Mouse (Mus musculus) yolk sac, embryonic 10.5 days (tissue): ENCODE results near the gene AU018091.
"Not testable (repeated sequence)": the region's sequence is repeated elsewhere in the genome, so short reads cannot be mapped to it uniquely, and the experiment has no call there.

Experiments
- DNase-seq: peaks from one replicate; pipeline ENCODE4 v3.0.0-alpha.2; 2017; ENCODE audit warnings: low spot score

AU018091 gene

DNA sequence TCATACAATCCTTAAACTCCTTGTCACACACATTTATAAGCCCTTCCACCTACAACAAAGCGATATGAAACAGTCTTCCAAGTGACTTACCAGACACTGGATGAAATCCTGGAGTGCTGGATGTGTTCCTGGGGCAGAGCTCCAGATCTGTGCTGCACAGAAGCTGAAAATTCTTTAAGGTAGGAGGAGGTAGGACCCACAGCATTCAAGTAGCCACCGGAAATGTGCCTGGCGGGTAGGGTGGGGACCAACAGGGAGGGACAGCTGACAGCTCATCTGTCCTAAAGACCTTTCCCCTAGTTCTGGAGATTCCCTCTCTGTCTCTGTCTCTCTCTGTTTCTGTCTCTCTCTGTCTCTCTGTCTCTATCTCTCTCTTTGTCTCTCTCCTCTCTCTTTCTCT, at the start of gene AU018091:
Gene AU018091 (minus strand): TSS at position 279 of the 400 bp plus-strand sequence.
- DNase-seq = no peak

DNA sequence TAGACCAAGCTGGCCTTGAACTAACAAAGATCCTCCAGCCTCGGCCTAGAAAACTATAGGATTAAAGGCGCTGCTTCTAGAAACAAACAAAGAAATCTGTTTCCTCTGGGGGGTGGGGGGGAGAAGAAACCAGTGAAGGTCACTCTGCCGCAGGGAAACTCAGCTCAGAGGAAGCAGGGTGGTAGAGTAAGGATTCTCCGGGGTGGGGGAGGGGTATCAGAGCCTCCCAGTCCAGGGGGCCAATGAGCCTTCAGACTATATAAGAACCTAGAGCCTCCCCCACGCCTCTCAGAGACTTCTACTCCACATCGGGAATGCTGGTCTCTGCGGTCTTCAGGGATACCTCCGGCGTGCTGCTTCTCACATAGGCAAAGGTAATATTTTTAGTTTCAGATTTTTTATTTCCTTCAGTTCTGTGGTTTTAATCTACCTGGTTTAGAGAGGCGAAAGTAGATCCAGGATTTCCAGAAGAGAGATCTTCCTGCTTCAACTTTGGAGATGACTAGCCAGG, 48.6 kb upstream of the AU018091 start:
- peak; percentile 84 for DNase-seq

DNA sequence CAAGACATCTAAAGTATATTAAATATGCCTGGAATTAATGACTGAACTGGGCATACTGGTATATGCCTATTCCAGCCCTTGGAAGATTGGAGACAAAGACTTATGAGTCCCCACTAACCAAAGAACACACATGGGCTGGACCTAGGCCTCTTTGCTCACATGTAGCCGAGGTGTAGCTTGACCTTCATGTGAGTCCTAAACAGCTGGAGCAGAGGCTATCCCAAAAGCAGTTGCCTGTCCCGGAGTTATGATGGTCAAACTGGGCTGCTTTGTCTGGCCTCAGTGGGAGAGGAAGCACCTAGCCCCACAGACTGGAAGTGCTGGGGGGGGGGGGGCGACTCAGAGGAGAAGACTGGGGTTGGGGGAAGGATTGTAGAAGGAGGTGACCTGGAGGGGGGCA, 47.3 kb upstream of the AU018091 start:
- no peak for DNase-seq

DNA sequence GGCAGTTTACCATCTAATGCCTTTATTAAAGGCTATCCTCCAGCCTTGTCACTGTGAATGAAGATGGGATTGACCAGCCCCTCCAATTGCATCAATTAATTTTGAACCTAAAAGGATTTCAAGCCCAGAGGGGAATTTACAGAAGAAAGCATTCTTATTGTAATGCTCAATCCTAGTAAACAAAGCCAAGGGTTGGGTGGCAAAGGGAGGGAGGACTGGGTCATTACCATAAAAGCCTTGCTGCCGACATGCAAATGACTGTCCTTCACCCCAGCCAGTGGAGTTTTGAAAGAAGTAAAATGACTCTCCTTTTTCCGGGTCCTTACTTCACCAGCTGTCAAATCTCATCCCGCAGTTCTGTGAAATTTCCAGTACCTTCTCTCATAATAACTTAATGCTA, 44.6 kb upstream of the AU018091 start:
- DNase-seq = no peak

DNA sequence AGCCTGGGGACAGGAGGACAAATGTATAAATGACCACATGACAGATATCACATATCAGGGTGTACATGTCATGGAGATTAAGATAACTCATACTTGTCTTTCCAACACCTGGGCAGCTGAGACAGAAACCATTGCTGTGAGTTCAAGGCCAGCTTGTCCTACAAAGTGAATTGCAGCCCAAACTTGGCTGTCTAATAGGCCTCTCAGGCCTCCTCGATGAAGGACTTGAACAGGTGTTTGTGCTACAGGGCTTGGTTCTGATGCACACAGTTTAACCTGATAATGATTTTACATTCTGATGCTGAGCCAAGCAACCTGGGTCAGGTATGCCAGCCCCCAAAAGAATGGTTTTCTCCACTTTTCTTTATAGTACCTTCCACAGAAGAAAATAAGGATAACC, 44.2 kb upstream of the AU018091 start:
- no peak for DNase-seq

DNA sequence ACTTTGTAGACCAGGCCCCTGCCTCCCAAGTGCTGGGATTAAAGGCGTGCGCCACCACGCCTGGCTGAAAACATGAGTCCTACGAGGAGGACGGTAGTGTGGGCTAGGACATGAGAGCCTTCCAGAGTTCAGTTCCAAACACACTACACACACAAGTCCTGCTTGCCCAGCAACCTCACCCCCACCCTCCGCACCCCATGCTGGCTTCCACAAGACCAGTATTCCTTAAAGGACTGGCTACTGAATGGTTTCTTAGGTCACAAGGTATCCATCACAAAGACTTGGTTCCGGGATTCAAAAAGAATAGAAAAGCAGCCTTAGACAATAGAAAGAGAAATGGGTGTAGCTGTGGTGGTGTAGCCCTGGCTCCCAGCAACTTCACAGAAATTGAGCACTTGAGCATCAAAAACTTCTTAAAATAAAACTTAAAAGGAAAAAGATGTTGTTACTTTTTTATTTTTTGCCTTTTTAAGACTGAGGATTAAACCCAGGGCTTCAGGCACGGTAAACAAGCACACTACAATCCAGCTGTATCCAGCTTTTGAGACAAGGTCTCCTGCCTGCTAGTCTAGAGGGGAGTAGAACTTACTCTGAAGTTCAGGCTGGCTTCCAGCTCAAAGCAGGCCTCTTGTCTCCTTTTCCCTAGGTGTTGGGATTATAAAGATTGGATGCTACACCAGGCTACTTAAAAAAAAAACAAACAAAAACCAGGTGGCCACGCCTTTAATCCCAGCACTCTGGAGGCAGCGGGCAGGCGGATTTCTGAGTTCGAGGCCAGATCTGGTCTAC, 43.2 kb upstream of the AU018091 start:
- no peak for DNase-seq

DNA sequence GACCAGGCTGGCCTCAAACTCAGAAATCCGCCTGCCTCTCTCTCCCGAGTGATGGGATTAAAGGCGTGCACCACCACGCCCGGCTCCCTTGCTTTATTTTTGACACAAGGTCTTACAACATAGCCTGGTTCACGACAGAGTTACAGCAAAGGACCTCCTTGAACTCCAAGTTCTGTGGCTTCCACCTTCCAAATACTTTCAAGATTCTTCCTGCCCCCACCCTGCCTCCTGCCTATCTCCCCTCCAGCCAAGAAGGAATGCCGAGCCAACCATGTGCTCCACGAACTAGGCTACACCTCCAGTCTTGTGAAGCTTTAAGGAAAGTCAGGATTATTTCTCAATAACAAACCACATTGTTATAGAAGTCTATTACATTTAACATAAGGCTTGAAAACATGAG, 42.5 kb upstream of the AU018091 start:
- no peak for DNase-seq

DNA sequence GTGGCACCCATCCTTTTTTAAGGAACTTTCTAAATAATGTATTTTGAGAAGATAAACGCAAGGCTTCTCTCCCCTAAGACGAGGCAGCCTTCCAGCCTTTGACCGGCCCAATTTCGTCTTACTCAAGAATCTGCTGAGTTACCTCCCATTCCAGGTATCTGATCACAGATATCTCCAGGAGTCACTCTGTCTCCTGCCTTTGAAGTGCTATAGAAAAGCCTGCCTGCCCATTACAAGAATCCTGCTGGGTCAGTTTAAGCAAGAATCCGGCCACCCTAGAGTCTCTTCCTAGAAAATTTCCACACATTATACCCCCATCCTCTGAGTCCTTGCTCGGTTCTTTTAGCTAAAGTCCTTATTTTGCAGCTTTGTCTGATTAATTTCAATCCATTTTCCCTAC, 41.6 kb upstream of the AU018091 start:
- peak; percentile 56 for DNase-seq

DNA sequence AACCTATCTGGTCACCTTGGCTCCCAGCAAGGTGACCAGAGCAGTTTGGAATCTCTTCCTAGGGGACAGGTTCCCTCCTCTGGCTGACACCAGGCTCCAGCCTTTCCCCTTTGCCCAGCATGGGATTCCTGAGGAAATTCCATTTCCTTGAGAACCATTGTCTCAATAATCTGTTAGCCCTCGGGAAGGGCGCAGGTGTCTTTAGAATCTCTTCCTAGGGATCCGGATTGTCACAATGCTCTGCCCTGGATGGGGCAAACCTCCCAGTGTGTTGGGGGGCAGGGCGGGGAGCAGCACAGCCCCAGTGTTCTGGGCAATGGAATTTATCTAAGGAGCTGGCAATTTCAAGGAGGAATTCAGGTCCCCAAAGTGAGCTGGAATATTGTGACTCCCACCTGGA, 37.5 kb upstream of the AU018091 start:
- DNase-seq = no peak

DNA sequence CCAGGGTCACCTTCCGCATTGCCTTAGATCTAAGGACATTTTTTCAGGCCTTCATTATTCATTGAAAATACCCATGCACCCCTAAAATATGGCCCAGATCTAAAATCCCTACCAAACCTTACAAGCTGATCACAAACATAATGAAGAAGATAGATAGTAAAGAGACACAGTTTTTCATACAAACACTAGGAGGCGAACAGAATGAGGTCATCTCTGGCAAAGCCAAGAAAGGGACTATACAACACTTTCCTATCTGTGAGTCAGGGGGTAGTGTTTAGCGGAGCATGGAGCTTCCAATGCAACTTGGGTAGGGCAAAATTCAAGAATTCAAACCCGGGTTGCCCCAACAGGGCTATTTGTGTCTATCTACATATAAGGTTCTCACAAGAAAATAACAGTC, 35.6 kb upstream of the AU018091 start:
- no peak for DNase-seq

DNA sequence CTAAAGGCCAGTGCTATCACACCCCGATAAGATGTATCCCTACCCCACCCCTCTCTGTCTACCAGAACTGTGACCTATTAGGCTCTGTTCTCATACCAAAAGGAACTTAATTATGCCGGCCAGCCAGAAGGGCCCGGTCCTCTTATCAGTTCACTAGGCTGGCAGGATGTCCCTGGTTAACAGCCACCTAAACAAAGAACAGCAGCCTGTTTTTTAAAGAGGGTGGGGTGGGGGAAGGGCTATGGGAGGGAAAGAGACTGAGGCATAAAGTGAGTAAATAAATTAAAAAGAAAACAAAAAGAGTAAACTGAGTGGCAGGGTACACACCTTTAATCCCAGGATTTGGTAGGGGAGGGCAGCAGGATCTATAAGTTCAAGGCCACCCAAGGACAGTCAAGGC, 34.9 kb upstream of the AU018091 start:
- no peak for DNase-seq

DNA sequence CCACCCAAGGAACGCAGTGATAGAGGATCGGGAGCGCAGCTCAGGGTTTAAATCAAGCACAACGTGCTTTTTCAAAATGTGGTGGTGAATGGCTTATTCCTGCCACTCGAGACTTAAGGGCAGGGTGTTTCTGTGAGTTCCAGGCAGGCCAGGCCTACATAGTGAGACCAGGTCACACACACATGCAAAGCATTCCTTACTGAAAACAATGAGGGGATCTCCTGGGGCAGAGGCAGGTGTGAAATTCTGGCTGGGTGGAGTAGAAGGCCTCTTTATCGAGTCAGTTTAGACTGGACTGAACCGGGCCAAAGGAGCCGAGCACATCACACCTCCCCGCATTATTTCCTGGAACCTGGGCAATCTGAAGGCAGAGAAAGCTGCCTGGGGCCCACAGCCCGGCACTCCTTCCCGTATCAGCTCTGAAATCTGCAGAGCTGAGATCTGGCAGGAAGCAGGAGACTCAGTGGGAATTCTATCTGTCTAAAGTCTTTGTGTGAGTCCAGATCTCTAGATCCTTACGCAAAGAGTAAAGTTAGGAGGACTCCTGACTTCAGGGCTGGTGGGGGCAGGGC, 32.2 kb upstream of the AU018091 start:
- DNase-seq = peak; percentile 80

DNA sequence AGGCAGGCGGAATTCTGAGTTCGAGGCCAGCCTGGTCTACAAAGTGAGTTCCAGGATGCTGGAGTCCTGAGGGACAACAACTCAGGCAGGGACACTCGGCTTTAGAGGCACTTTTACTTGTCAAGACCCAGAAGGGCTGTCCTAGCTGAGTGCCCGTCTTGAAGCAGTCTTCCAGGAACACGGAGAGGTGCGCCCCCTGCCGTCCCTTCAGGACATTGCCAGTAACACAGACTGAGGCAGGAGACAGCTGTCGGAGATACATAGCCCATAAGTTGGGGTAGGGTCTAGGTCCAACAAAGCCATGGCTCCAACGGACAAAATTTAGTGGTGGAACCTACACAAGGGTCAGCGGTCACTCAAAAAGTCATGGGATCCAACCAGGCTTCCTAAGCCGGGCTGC, 29.9 kb upstream of the AU018091 start:
- DNase-seq = no peak

DNA sequence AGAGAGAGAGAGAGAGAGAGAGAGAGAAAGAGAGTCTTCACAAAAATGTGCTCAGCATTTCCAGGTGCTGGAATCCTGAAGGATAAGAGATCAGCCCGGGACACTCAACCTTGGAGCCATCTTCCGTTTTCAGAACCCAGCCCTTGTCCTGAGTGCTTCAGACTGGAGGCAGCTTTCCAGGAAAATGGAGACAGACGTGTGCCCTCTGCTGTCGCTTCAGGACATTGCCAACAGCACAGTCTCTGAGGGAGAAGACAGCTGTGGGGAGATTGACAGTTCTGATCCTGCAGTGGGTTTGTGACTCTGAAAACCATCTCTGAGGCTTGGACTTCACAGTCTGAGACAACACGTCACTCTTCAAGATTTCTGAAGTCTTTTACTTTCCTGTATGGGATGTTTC, 26.8 kb upstream of the AU018091 start:
- DNase-seq = no peak

DNA sequence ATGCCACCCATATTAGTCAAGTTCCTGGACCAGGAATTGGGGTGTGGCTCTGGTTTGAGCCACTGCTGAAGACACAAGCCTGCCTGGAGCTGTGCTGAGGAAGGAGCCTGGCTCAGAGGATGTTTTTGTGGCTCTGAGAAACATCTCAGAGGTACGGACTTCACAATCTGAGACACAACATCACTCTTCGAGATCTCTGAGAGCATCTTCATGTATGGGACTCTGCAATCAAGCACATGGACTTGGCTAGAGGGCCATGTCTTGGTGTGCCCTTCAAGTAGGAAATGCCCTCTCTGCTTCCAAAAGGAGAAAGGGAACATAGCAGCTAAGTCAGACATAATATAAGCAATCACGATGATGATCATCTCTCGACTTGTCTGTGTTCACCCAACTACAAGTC, 25.5 kb upstream of the AU018091 start:
- no peak for DNase-seq

DNA sequence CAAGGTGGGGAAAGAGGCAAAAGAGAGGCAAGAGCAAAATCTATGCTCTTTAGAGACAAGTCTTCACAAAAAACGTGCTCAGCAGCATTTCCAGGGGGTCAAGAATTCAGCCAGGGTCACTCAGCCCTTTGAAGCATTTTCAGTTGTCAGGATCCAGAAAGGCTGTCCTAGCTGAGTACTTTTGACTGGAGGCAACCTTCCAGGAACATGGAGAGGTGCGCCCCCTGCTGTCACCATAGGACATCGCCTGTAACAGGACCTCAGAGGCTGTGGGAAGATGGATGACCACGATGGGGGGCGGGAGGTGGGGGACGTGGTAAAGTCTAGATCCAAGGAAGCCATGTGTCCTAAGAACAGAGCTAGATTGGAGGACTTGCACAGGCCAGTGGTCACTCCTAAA, 24.9 kb upstream of the AU018091 start:
- DNase-seq = no peak

DNA sequence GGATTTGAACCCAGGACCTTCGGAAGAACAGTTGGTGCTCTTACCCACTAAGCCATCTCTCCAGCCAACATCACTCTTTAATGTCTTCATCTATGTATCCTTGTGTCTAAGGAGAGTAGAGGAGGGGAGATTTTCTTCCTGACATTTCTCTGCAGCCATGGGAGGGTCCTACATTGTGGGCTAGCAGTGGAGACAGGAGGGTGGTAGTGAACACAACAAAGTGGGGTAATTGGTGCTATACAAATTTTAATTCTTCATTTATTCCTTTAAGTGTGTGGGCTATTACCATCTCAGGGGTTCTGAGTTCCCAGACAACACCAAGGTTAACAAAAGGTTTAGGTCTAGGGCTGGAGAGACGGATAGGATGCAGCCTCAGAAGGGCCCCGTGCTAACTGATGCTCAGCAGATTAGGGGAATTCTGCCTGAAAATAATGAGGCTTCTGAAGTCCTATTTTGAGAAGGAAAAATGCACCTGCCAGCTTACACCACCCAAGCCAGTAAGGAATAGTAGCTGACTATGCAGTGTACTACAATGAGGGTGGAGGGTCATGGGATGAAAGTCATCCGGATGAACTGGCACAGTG, 24.1 kb upstream of the AU018091 start:
- DNase-seq = no peak

DNA sequence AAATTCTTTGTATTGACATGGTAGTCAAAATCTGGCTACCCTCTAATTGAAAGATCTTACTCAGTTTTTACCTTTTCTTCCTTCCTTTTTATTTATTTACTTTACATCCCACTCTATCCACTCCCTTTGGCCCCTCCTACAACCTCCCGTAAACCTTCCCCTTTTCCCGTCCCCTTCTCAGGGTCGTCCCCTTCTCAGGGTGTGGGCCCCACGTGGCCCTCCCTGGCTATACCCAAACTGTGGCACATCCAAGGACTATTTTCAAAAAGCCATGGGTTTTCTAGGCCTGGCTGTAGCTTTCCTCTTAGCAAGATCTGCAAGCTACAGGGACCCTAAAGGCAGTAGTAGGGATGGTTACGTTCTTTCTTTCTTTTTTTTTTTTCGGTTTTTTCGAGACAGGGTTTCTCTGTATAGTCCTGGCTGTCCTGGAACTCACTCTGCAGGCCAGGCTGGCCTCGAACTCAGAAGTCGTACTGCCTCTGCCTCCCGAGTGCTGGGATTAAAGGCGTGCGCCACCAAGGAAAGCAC, 23.0 kb upstream of the AU018091 start:
- no peak for DNase-seq

DNA sequence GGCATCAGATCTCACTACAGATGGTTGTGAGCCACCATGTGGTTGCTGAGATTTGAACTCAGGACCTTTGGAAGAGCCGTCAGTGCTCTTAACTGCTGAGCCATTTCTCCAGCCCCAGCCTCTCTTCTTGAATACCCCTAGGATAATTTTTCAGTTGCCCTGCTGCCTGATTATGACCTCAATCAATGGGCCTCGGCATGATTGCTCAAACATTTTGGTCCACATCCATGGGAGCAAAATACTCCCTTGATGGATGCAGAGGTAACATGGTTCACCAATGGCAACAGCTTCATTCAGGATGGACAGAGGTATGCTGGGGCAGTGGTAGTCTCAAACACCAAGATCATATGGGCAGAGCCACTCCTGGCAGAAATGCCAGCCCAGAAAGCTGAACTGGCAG, 17.7 kb upstream of the AU018091 start:
- not testable (repeated sequence) for DNase-seq

DNA sequence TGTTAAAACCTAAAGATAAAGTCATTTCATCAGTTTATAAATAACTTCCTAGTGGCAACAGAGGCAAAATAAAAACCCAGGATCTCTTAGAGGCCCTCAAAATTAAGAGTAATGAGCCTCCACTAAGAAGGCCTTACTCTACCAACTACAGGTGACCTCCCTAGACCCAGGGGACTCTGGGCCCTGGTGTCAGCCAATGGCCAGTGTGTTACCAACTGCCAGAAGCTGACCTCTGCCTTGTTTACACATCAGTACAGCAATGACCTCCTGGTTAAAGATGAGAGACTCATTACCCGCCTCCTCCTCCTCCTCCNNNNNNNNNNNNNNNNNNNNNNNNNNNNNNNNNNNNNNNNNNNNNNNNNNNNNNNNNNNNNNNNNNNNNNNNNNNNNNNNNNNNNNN, 17.1 kb upstream of the AU018091 start:
- no peak for DNase-seq

DNA sequence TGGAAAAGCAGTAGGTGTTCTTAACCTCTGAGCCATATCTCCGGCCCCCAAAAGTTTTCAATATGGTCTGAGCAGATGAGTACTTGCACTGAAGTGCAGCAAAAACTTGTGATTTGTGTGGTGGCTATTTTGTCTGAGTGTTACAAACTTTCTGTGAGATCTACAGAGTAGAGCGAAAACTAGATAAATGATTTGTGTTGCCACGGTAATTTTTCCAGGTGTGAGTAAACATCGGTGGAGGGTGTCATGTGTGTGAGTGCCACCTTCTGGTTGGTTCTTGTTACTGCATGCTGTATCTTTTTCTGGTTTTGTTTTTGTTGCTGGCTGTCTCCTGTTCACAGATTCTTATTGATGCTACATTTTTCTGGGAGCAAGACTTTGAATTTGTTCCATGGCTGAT, 15.4 kb upstream of the AU018091 start:
- DNase-seq = no peak

DNA sequence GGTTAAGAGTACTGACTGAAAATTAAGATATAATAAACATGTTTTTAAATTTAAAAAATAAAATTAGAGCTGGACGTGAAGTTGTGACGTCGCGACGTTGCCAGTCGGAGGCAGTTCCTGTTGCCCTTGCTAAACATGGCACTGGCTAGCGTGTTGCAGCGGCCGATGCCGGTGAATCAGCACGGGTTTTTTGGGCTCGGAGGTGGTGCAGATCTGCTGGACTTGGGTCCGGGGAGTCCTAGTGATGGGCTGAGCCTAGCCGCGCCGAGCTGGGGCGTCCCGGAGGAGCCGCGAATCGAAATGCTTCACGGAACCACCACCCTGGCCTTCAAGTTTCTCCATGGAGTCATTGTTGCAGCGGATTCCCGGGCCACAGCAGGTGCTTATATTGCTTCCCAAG, 12.0 kb upstream of the AU018091 start:
- not testable (repeated sequence) for DNase-seq

DNA sequence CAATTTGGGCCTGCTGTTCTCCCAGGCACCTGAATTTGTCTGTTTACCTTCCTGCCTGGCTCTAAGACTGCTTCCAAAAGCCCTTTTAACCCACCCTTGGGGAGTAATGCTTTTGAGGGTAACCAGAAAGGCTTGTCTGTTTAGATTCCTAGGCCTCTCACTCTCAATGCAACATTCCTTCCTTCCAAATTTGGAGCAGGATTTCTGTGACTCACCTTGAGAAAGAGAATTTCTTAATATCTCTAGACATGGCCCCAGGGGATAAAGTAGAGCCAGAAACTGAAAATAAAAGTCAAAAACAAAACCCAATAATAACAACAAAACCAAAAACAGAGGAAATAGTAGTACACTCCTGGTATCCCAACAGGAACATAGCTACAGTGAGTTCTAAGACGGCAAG, 707 bp downstream of the AU018091 start:
- no peak for DNase-seq
